Mouse (Mus musculus) spleen, postnatal 0 days (tissue): ENCODE data around the gene Card10. TPM values are rescaled to one million over a fixed set of nuclear protein-coding genes. Genes with fewer than 3 reads are reported as not detected.

ENCODE experiments used
- polyA plus RNA-seq: library from polyadenylated mRNA; unstranded; fragments of >200 nt; fragmentation: Nextera tagmentation; extraction: Ambion mirVana; gene quantifications from 2 replicates; pipeline ENCODE4 v1.2.1, GENCODE M21; 2015

Gene Card10
- polyA plus RNA-seq, result 2.0 and 2.5 TPM in 2 replicates

GRCm38 (mm10) chr15:78802776-78803391, at the start of gene Card10:
Card10 (minus strand) TSS chr15:78803042.

GRCm38 (mm10) chr15:78842371-78843163, 39.7 kb upstream of the Card10 start, which contains the start of gene Cdc42ep1:
Cdc42ep1 (plus strand) TSS chr15:78842624.

GRCm38 (mm10) chr15:78773290-78773729, 29.5 kb downstream of the Card10 start, which contains the start of gene Mfng:
Mfng (minus strand) TSS chr15:78773475.

Other genes with a start within 250 kb of the Card10 start
- gene Rac2, start 230.3 kb downstream of the Card10 start, polyA plus RNA-seq, result 213 and 273 TPM in 2 replicates
- 22.1 and 29.7 TPM in 2 replicates for gene Cyth4, start 206.0 kb downstream of the Card10 start, polyA plus RNA-seq
- 0.05 TPM in 2 replicates for gene Elfn2, start 84.3 kb downstream of the Card10 start, polyA plus RNA-seq
- 12.7 and 15.6 TPM in 2 replicates for gene Mfng, start 29.6 kb downstream of the Card10 start, polyA plus RNA-seq
- gene Cdc42ep1, start 39.6 kb upstream of the Card10 start, polyA plus RNA-seq, result 19.1 and 24.8 TPM in 2 replicates
- 2.3 and 2.9 TPM in 2 replicates for gene Lgals2, start 52.5 kb upstream of the Card10 start, polyA plus RNA-seq
- 20.4 and 24.6 TPM in 2 replicates for gene Gga1, start 74.1 kb upstream of the Card10 start, polyA plus RNA-seq
- 0.34 and 0.46 TPM in 2 replicates for gene Gm49510, start 96.6 kb upstream of the Card10 start, polyA plus RNA-seq
- gene Sh3bp1, start 96.7 kb upstream of the Card10 start, polyA plus RNA-seq, result 17.5 and 24.0 TPM in 2 replicates
- gene Pdxp, start 110.9 kb upstream of the Card10 start, polyA plus RNA-seq, result 5.4 and 6.1 TPM in 2 replicates
- gene Lgals1, start 123.7 kb upstream of the Card10 start, polyA plus RNA-seq, result 444 and 544 TPM in 2 replicates
- gene Nol12, start 131.9 kb upstream of the Card10 start, polyA plus RNA-seq, result 33.0 and 33.8 TPM in 2 replicates
- gene Triobp, start 144.7 kb upstream of the Card10 start, polyA plus RNA-seq, result 14.7 and 17.5 TPM in 2 replicates
- gene H1f0, start 225.4 kb upstream of the Card10 start, polyA plus RNA-seq, result 102 and 129 TPM in 2 replicates
- gene Galr3, start 238.8 kb upstream of the Card10 start, polyA plus RNA-seq, result 0.18 TPM in 1 of 2 replicates, not detected in the other